Mouse (Mus musculus): ENCODE measurements around the gene Gm20388.

DNA sequence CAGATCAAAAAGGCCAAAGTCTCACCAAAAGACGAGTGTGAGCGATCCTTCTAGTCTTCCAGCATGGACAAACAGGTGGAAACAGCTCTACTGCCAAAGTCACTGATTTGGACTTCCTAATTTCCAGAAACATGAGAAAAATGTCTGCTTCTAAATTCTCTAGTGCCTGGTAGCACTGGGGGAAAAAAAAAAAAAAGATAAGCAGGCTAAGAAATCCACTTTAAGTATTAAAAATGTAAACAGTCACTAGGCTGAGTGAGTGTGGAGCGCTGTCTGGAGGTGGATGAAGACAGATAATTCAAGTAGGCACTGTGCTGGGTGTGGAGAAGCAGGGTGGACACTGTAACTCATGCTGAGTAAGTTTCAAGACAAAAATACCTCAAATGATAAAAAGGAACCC is 3025.3 kb downstream of the Gm20388 start:
- TF ChIP-seq CTCF (IDR thresholded peaks at IDR 0.05; ENCODE audit: control insufficient read depth, insufficient read depth, low read length) (no peak), POLR2A (IDR thresholded peaks at IDR 0.05; ENCODE audit: borderline replicate concordance, control insufficient read depth, low read depth, low read length) (no peak)

Data from bone marrow, adult 2 months (tissue).